Mouse (Mus musculus) gastrocnemius, postnatal 10 days (tissue): ENCODE measurements around the gene Nkx6-2. TPM values are rescaled to one million over a fixed set of nuclear protein-coding genes. Genes with fewer than 3 reads are reported as not detected.
A peak's percentile ranks its signal among the peaks of the same experiment; 100 is the strongest.

ENCODE experiments used
- DNase-seq: peaks from one replicate; pipeline ENCODE4 v3.0.0; 2021; ENCODE audit warnings: mixed read lengths
- long read RNA-seq, 2 experiments: library from polyadenylated mRNA; stranded (forward); transcript quantifications; one replicate each; pipeline ENCODE4 v2.0.0; 2021
- total RNA-seq, 2 experiments: library from RNA; stranded (reverse); gene quantifications; 2 replicates each; pipeline ENCODE4 v1.2.3; 2021

Nkx6-2 gene
- not detected for total RNA-seq
- long read RNA-seq, experiment 1: 0 reads
- long read RNA-seq, experiment 2: 0 reads

GRCm38 (mm10) chr7:139582595-139582994, at the start of gene Nkx6-2:
Gene Nkx6-2, minus strand, starts transcription at chr7:139582797.
- DNase-seq: peak; percentile 55

DNA sequence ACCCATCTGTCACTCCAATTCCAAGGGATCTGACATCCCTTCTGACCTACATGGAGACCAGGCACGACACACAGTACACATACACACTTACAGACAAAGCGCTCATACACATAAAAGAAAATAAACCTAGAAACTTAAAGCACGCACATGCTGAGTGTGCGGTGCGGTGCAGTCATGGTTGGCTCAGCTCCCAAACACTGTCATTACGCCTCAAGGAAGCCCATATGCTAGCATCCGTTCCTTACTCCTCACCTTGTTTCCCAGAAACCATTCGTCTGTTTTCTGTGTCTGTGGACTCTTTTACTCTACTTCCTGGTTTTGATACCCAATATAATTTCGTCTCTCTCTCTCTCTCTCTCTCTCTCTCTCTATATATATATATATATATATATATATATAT, 42.6 kb upstream of the Nkx6-2 start:
- DNase-seq: no peak

GRCm38 (mm10) chr7:139622568-139622967, 40.0 kb upstream of the Nkx6-2 start:
- DNase-seq: no peak

DNA sequence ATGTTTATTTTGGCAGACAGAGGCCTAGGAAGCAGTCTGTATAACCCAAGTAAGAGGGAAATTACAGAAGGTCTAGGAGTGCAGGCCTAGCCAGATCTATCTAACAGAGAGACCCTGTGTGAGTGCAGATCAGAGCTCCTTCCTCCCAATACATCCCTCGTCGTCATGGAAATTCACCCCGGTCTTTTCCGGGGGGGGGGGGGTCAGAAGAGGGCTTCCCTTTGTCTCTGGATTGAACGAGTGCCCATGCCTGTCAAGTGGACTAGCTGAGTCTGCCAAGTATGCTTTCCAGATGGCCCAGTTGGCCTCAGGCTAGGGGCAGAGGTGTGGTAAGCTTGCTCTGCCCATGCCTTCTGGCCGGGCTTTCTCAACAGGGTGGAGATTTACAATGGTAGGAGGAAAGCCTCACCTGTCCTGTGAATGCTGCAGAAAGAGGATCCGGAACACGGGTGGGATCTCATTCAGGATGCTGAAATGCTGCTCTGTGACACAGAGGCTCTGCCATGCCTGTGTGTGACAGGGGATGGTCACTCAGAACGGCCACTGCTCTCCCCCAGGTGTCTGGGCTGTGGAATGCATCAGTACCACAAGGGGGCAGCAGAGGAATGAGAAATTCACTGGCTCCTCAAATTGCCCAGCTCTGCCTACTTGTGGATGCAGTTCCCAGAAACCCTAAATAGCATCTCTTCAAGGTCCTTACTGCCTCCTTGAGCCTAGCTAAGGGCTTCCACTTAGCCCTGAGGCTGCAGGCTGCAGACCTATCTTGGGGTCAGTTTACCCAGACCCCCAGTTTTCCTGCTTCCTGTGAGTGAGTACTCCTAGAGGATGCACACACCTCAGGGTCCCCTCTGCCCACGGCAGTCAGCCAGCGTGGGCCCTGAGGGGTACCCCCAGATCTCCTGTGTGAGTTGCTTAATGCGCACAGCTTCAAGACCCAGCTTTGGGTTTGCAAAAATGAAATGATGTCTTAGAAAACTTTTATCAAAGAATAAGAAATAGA, 33.5 kb upstream of the Nkx6-2 start:
- DNase-seq: peak; percentile 58

DNA sequence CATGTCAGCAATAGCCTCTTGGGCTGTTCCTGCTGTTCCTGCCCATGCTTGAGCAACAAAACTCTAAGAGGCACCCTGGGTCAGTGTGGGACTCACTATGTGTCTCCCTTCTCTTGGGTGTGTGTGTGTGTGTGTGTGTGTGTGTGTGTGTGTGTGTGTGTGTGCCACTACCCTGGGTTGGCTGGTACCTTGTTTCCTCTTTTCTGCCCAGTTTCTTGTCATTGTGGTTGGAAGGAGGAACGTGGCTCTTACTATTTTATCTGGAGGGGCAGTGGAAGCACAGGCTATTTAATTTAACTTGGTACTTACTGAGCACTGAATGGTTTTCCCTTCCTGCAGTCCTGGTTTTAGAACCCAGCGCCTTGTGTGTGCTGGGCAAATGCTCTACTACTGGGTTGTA, 27.7 kb upstream of the Nkx6-2 start:
- DNase-seq: no peak

- DNase-seq: no peak
Measured at GRCm38 (mm10) chr7:139595862-139596261, 13.3 kb upstream of the Nkx6-2 start.

GRCm38 (mm10) chr7:139595311-139595710, 12.7 kb upstream of the Nkx6-2 start:
- no peak for DNase-seq

DNA sequence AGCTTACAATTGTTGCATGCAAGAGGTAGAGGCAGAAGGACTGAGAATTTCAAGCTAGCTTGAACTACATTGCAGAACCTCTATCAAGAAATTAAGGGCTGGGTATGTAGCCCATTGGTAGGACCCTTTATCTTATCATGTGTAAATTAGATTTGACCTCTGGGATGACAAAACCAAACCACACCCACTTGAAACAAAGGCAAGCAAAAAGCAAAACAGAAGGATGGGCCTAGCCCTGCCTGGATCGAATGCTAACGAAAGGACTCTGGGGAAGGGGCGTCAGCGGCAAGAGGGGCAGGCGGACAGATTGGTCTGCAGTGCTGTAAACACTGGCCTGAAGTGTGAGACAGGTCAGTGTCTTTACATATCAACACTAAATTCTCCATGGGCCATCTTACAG, 8.7 kb upstream of the Nkx6-2 start:
- no peak for DNase-seq

- peak; percentile 23 for DNase-seq
Measured at GRCm38 (mm10) chr7:139590302-139590701, 7.7 kb upstream of the Nkx6-2 start.

GRCm38 (mm10) chr7:139587919-139588318, 5.3 kb upstream of the Nkx6-2 start:
- no peak for DNase-seq

DNA sequence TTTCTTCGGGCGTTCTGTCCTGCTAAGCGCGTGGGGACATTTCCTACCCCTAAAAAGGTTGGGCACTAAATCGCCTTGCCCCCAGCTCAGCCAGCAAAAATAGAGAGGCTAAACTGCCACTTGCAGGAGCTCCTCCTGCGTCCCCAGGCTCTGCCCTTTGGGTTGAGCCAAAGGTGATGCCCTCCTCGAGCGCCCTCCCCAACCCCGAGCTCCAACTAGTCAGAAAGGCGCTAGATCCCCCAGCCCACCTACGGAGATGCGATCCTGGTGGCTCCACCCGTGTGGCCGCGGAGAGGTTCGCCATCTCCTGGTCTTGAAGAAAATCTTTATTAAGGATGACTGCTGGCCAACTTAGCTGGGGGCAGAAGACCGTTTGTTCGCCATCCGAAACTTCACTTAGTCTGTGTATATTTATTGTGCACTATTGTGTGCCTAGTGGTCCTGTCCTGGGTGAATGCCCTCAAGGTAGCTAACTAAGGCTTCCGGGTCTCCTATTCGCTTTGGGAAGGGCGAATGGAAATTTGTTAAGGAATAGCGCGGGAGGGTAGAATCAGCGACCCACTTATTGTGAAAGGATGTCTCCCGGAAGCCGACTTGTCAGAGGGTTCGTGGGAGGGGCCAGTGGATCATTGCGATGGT, 2.7 kb upstream of the Nkx6-2 start:
- no peak for DNase-seq

DNA sequence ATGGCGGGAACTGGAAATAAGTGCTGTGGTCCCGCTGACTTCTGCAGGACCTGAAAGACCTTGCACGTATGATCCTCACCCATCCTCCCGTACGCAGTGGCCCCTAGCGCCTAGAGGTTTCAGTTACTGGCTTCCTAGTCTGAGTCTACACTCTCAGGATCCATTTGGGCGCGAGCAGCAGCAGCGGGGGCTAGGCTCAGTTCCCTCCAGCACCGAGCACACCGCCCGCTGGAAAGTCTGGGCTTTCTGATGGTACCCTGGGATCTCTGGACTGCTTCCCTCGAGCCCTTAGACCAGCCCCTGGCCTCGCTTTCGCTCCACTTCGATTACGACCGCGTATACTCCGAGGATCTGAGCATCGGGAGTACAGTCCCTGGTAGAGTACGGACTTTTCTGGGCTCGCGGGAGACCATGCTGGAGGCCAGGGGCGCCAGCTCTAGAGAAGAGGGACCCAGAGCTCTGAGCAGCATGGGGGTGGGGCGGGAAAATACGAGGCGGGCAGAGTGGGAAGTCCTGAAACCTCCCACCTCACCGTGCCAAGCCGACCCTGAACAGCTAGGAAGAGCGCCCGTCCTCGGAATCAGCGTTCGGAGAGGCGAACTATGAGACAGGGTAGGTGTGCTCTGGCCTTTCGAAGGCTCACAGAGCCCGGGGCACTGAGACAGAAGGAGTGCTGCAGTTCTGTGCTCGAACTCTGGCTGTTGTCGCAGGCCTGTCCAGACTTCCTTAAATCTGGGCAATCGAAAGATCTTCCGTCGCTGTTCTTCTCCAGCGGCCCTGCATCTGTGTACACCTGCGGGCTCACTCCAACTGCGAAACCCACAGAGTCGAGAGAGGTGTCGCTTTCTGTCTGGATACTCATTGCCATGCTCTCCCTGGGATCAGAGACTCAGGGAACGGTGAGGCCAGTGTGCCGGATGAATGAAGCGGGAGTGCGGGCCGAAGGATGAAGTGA, 1.9 kb upstream of the Nkx6-2 start:
- no peak for DNase-seq

DNA sequence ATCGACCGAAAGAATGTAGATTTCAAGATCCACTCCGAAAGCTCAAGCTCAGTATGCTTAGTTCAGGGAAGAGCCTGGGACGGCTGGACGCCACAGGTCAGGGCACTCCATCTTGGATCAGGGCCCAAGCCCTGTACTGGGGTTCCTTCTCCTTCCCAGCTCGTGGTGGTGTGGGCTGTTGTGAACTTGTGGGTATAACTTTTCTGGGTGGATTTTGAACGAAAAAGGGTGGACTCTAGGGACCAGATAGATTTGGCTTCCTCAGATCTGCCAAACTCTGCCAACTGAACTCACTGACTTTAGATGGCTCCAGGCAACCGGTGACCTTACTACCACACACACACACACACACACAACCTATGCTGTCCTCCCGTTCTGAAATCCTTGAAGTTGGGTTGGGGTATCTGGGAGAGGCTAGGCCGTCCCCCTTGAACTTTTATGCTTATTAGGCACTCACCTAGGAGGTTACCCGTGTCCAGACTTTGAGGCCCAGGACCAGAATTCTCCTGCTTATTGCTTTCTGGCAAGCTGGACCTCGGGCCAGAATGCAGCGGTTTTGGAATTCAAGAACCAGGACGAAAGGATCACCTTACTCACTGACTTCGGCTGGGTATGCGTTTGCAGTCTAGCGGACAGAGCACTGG, 619 bp upstream of the Nkx6-2 start:
- DNase-seq: no peak

DNA sequence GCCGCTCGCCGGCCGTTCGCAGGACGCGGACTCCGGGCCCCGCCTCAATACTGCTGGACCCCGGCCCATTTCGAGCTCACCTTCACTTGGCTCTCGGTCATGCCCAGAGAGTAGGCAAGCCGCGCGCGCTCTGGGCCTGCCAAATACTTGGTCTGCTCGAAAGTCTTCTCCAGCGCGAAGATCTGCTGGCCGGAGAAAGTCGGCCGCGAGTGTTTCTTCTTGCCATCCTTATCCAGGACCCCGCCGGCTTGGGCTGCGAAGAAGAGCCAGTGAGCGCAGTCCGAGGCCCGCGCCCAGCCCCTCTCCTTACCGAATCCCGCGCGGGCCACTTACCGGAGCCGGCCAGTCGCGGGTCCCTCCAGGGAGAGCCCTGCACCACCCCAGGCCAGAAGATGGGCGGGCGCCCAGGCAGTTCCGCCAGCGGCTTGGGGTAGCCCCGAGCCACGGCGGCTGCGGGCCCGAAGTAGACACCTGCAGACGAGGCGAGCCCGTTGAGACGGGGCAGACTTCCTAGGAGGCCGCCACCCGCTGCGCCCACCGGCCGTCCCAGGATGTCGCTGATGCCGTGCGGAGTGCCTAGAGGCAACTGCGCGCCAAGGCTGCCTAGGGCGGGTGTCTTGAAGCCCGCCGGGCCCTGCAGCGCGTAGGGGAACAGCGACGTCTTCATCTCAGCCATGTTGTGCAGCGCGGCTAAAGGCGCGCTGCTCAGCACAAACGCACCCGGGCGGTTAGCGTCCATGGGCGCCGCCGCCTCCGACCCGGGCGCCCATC, 611 bp downstream of the Nkx6-2 start:
- DNase-seq: peak; percentile 29

GRCm38 (mm10) chr7:139580851-139581775, 1.5 kb downstream of the Nkx6-2 start:
- DNase-seq: peak; percentile 13

DNA sequence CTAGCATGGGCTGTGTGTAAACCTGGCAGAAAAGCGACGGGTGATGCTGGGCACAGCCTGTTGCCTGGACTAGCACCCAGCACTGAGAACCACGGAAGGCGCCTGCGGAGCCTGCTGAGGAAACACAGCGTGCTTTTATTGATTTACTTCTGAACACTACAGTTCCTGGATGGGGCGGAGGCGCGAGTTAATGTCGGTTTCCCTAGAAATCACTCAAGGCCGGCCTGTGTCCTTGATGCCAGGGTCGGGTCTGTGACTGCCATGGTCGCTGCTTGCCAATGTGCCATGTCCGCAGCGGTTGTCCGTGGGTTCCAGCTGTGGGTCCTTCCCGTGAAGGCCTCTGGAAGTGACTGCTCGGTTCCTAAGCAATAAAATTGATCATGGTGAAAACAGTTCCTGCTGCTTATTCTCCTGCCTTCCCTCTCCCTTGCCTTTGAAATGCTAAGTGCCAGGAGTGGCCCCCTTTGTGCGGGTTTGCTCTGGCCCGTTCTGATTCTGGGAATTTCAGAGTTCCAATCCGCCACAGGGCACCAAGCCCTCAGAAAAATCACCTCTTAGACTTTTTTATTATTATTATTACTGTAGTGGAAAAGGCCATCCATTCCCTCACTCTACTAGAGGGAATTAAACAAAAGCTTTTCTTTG, 3.2 kb downstream of the Nkx6-2 start:
- DNase-seq: no peak

- DNase-seq: no peak
Measured at GRCm38 (mm10) chr7:139576064-139576686, 6.4 kb downstream of the Nkx6-2 start.

- DNase-seq: no peak
Measured at GRCm38 (mm10) chr7:139572665-139573064, 9.9 kb downstream of the Nkx6-2 start.

DNA sequence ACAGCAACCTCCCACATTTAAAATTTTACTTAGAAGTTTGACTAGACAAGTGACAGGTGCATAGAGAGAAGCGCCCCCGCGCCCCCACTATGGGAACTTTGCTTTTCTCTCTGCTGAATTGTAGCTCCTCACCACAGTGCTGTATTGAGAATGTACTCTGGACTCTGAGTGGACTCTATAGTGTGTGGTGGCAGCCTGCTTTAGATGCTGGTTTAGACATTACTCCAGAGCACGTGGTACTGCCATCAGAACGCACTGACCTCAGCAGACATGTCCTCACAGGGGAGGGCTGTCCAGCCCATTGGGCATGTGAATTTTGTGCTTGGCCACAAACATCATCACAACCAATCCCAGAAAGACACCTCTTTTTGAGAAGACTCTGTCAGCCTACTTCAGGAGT, 11.8 kb downstream of the Nkx6-2 start:
- no peak for DNase-seq
